Mouse (Mus musculus): ENCODE data around the gene Tas1r2. TPM values are rescaled to one million over a fixed set of nuclear protein-coding genes. Genes with fewer than 3 reads are reported as not detected.

Tas1r2 gene
- polyA plus RNA-seq, 1 experiment from 2014 or later: not detected

GRCm38 (mm10) chr4:139631569-139632253 lies 21.6 kb upstream of the Tas1r2 start:
- Histone ChIP-seq H3K9me3 (ENCODE audit: control insufficient read depth, low read length) (no peaks in the 10 kb centered on the region), H3K4me1 (ENCODE audit: control insufficient read depth, insufficient read depth, low read length) (no peaks in the 10 kb centered on the region), H3K27ac (ENCODE audit: low read depth, low read length) (no peak overlapping the region), H3K36me3 (ENCODE audit: control insufficient read depth, insufficient read depth, low read length) (no peaks in the 10 kb centered on the region), H3K4me2 (no peak overlapping the region), H3K4me3 (ENCODE audit: low read depth, low read length) (no peak overlapping the region), H3K9ac (ENCODE audit: low read length) (no peak overlapping the region), H3K27me3 (ENCODE audit: control insufficient read depth, insufficient read depth, low read length) (no peaks in the 10 kb centered on the region)
- no peak for DNase-seq (ENCODE audit: low spot score, missing footprints)
- 87% methylated on average over 7 of the region's 7 CpGs for WGBS
- ATAC-seq (ENCODE audit: low FRiP score): no peak

GRCm38 (mm10) chr4:139632254-139632580 lies 21.1 kb upstream of the Tas1r2 start:
- Histone ChIP-seq H3K36me3 (ENCODE audit: control insufficient read depth, insufficient read depth, low read length) (no peaks in the 10 kb centered on the region), H3K27ac (ENCODE audit: low read depth, low read length) (no peak overlapping the region), H3K9me3 (ENCODE audit: control insufficient read depth, low read length) (no peaks in the 10 kb centered on the region), H3K4me1 (ENCODE audit: control insufficient read depth, insufficient read depth, low read length) (no peaks in the 10 kb centered on the region), H3K9ac (ENCODE audit: low read length) (no peak overlapping the region), H3K4me3 (ENCODE audit: low read depth, low read length) (no peak overlapping the region), H3K27me3 (ENCODE audit: control insufficient read depth, insufficient read depth, low read length) (no peaks in the 10 kb centered on the region), H3K4me2 (no peak overlapping the region)
- ATAC-seq (ENCODE audit: low FRiP score) (no peak), DNase-seq (ENCODE audit: low spot score, missing footprints) (no peak)
- WGBS: 84% methylated on average over 10 of the region's 10 CpGs

- ATAC-seq (ENCODE audit: low FRiP score) (no peak), DNase-seq (ENCODE audit: low spot score, missing footprints) (peak; percentile 99)
- no peak overlapping the region for H3K4me3 ChIP-seq (ENCODE audit: low read depth, low read length)
- WGBS: 27% methylated on average over 7 of the region's 7 CpGs
- no peak overlapping the region for H3K9ac ChIP-seq (ENCODE audit: low read length)
- no peak overlapping the region for H3K4me2 ChIP-seq
- H3K36me3 ChIP-seq (ENCODE audit: control insufficient read depth, insufficient read depth, low read length): no peaks in the 10 kb centered on the region
- H3K27me3 ChIP-seq (ENCODE audit: control insufficient read depth, insufficient read depth, low read length): no peaks in the 10 kb centered on the region
- no peak overlapping the region for H3K27ac ChIP-seq (ENCODE audit: low read depth, low read length)
- H3K4me1 ChIP-seq (ENCODE audit: control insufficient read depth, insufficient read depth, low read length): peaks cover 13% of the 10 kb centered on the region
- H3K9me3 ChIP-seq (ENCODE audit: control insufficient read depth, low read length): no peaks in the 10 kb centered on the region
These were observed 17.0 kb upstream of the Tas1r2 start for GRCm38 (mm10) chr4:139636373-139636772.

GRCm38 (mm10) chr4:139637847-139638246 lies 15.5 kb upstream of the Tas1r2 start:
- Histone ChIP-seq H3K4me3 (ENCODE audit: low read depth, low read length) (no peak overlapping the region), H3K36me3 (ENCODE audit: control insufficient read depth, insufficient read depth, low read length) (no peaks in the 10 kb centered on the region), H3K4me2 (no peak overlapping the region), H3K27me3 (ENCODE audit: control insufficient read depth, insufficient read depth, low read length) (peaks cover 4% of the 10 kb centered on the region; the same call in 1 of the 2 replicates), H3K27ac (ENCODE audit: low read depth, low read length) (no peak overlapping the region), H3K9me3 (ENCODE audit: control insufficient read depth, low read length) (no peaks in the 10 kb centered on the region), H3K4me1 (ENCODE audit: control insufficient read depth, insufficient read depth, low read length) (peaks cover 26% of the 10 kb centered on the region), H3K9ac (ENCODE audit: low read length) (no peak overlapping the region)
- ATAC-seq (ENCODE audit: low FRiP score): no peak
- DNase-seq (ENCODE audit: low spot score, missing footprints): no peak
- 90% methylated on average over 9 of the region's 9 CpGs for WGBS

- no peak overlapping the region for H3K27ac ChIP-seq (ENCODE audit: low read depth, low read length)
- no peaks in the 10 kb centered on the region for H3K36me3 ChIP-seq (ENCODE audit: control insufficient read depth, insufficient read depth, low read length)
- no peaks in the 10 kb centered on the region for H3K9me3 ChIP-seq (ENCODE audit: control insufficient read depth, low read length)
- peaks cover 26% of the 10 kb centered on the region for H3K4me1 ChIP-seq (ENCODE audit: control insufficient read depth, insufficient read depth, low read length)
- no peak overlapping the region for H3K9ac ChIP-seq (ENCODE audit: low read length)
- ATAC-seq (ENCODE audit: low FRiP score) (no peak), DNase-seq (ENCODE audit: low spot score, missing footprints) (no peak)
- H3K27me3 ChIP-seq (ENCODE audit: control insufficient read depth, insufficient read depth, low read length): peaks cover 8% of the 10 kb centered on the region; the same call in 1 of the 2 replicates
- no peak overlapping the region for H3K4me2 ChIP-seq
- WGBS: 94% methylated on average over 16 of the region's 16 CpGs
- H3K4me3 ChIP-seq (ENCODE audit: low read depth, low read length): no peak overlapping the region
These were observed 15.0 kb upstream of the Tas1r2 start for GRCm38 (mm10) chr4:139638356-139638755.

- ATAC-seq (ENCODE audit: low FRiP score) (no peak), DNase-seq (ENCODE audit: low spot score, missing footprints) (peak; percentile 88)
- Histone ChIP-seq H3K27ac (ENCODE audit: low read depth, low read length) (no peak overlapping the region), H3K9ac (ENCODE audit: low read length) (peak overlapping the region; percentile 18; the same call in 1 of the 2 replicates), H3K4me1 (ENCODE audit: control insufficient read depth, insufficient read depth, low read length) (peaks cover 26% of the 10 kb centered on the region), H3K27me3 (ENCODE audit: control insufficient read depth, insufficient read depth, low read length) (peaks cover 10% of the 10 kb centered on the region; the same call in 1 of the 2 replicates), H3K4me2 (no peak overlapping the region), H3K36me3 (ENCODE audit: control insufficient read depth, insufficient read depth, low read length) (no peaks in the 10 kb centered on the region), H3K9me3 (ENCODE audit: control insufficient read depth, low read length) (no peaks in the 10 kb centered on the region), H3K4me3 (ENCODE audit: low read depth, low read length) (no peak overlapping the region)
- 26% methylated on average over 12 of the region's 12 CpGs for WGBS
These were observed 13.5 kb upstream of the Tas1r2 start for GRCm38 (mm10) chr4:139639801-139640200.

GRCm38 (mm10) chr4:139640333-139640732 lies 13.0 kb upstream of the Tas1r2 start:
- ATAC-seq (ENCODE audit: low FRiP score) (no peak), DNase-seq (ENCODE audit: low spot score, missing footprints) (no peak)
- no peak overlapping the region for H3K27ac ChIP-seq (ENCODE audit: low read depth, low read length)
- H3K9ac ChIP-seq (ENCODE audit: low read length): no peak overlapping the region
- H3K9me3 ChIP-seq (ENCODE audit: control insufficient read depth, low read length): no peaks in the 10 kb centered on the region
- H3K36me3 ChIP-seq (ENCODE audit: control insufficient read depth, insufficient read depth, low read length): no peaks in the 10 kb centered on the region
- H3K4me1 ChIP-seq (ENCODE audit: control insufficient read depth, insufficient read depth, low read length): peaks cover 26% of the 10 kb centered on the region
- H3K4me2 ChIP-seq: no peak overlapping the region
- H3K27me3 ChIP-seq (ENCODE audit: control insufficient read depth, insufficient read depth, low read length): peaks cover 10% of the 10 kb centered on the region; the same call in 1 of the 2 replicates
- no peak overlapping the region for H3K4me3 ChIP-seq (ENCODE audit: low read depth, low read length)
- 63% methylated on average over 12 of the region's 12 CpGs for WGBS

GRCm38 (mm10) chr4:139640775-139641174 lies 12.6 kb upstream of the Tas1r2 start:
- no peak for DNase-seq (ENCODE audit: low spot score, missing footprints)
- Histone ChIP-seq H3K27me3 (ENCODE audit: control insufficient read depth, insufficient read depth, low read length) (peaks cover 10% of the 10 kb centered on the region; the same call in 1 of the 2 replicates), H3K4me2 (no peak overlapping the region), H3K9ac (ENCODE audit: low read length) (no peak overlapping the region), H3K4me1 (ENCODE audit: control insufficient read depth, insufficient read depth, low read length) (peaks cover 26% of the 10 kb centered on the region), H3K9me3 (ENCODE audit: control insufficient read depth, low read length) (no peaks in the 10 kb centered on the region), H3K4me3 (ENCODE audit: low read depth, low read length) (no peak overlapping the region), H3K36me3 (ENCODE audit: control insufficient read depth, insufficient read depth, low read length) (no peaks in the 10 kb centered on the region), H3K27ac (ENCODE audit: low read depth, low read length) (no peak overlapping the region)
- 69% methylated on average over 6 of the region's 6 CpGs for WGBS
- no peak for ATAC-seq (ENCODE audit: low FRiP score)

- peak; percentile 93 for DNase-seq (ENCODE audit: low spot score, missing footprints)
- peaks cover 10% of the 10 kb centered on the region; the same call in 1 of the 2 replicates for H3K27me3 ChIP-seq (ENCODE audit: control insufficient read depth, insufficient read depth, low read length)
- H3K36me3 ChIP-seq (ENCODE audit: control insufficient read depth, insufficient read depth, low read length): no peaks in the 10 kb centered on the region
- H3K9ac ChIP-seq (ENCODE audit: low read length): peak overlapping the region; percentile 44
- H3K4me1 ChIP-seq (ENCODE audit: control insufficient read depth, insufficient read depth, low read length): peaks cover 26% of the 10 kb centered on the region
- peak; percentile 42 for ATAC-seq (ENCODE audit: low FRiP score)
- H3K9me3 ChIP-seq (ENCODE audit: control insufficient read depth, low read length): no peaks in the 10 kb centered on the region
- peak overlapping the region; percentile 10 for H3K4me3 ChIP-seq (ENCODE audit: low read depth, low read length)
- H3K4me2 ChIP-seq: peak overlapping the region; percentile 39
- WGBS: 3% methylated on average over 30 of the region's 30 CpGs
- no peak overlapping the region for H3K27ac ChIP-seq (ENCODE audit: low read depth, low read length)
These were observed 11.4 kb upstream of the Tas1r2 start for GRCm38 (mm10) chr4:139641829-139642425.
